Mouse (Mus musculus) embryonic facial prominence, embryonic 15.5 days (tissue): Measurements from ENCODE around the gene Tfap4. TPM values are rescaled to one million over a fixed set of nuclear protein-coding genes. Genes with fewer than 3 reads are reported as not detected.
"Not testable (repeated sequence)": the region's sequence is repeated elsewhere in the genome, so short reads cannot be mapped to it uniquely, and the experiment has no call there.

ENCODE experiments used
- ATAC-seq: fragments of 200-750 bp; cut with Nextera tagmentation; 2 replicates; pipeline ENCODE4 v1.8.0; 2017; ENCODE audit warnings: low read depth, moderate TSS enrichment; ENCODE audit not compliant: insufficient number of reproducible peaks, low FRiP score, low TSS enrichment
- H3K27ac ChIP-seq: fragments of 300-500 bp; sonication (generic); replicated peaks from 2 replicates; pipeline ENCODE4 v1.5.1; 2015; ENCODE audit warnings: mild to moderate bottlenecking, inconsistent platforms
- H3K27me3 ChIP-seq: fragments of 300-500 bp; sonication (generic); 2 replicates; pipeline ENCODE4 v1.6.1; 2015; ENCODE audit warnings: inconsistent platforms
- H3K36me3 ChIP-seq: fragments of 300-500 bp; sonication (generic); 2 replicates; pipeline ENCODE4 v1.6.1; 2015; ENCODE audit warnings: mild to moderate bottlenecking, inconsistent platforms
- H3K4me1 ChIP-seq: fragments of 300-500 bp; sonication (generic); 2 replicates; pipeline ENCODE4 v1.6.1; 2015; ENCODE audit warnings: inconsistent platforms
- H3K4me2 ChIP-seq: fragments of 300-500 bp; sonication (generic); replicated peaks from 2 replicates; pipeline ENCODE4 v1.6.1; 2015; ENCODE audit warnings: mild to moderate bottlenecking, inconsistent platforms
- H3K4me3 ChIP-seq: fragments of 300-500 bp; sonication (generic); replicated peaks from 2 replicates; pipeline ENCODE4 v1.5.1; 2015; ENCODE audit warnings: mild to moderate bottlenecking, inconsistent platforms
- H3K9ac ChIP-seq: fragments of 300-500 bp; sonication (generic); 2 replicates; pipeline ENCODE4 v1.6.1; 2015; ENCODE audit warnings: inconsistent platforms
- H3K9me3 ChIP-seq: fragments of 300-500 bp; sonication (generic); replicated peaks from 2 replicates; pipeline ENCODE4 v1.6.1; 2016; ENCODE audit warnings: inconsistent platforms
- WGBS: fragments of 180-500 bp; shearing (Covaris S2); methylation state at CpG from one replicate; pipeline ENCODE4 v1.1.7; 2015; 5-methylcytosine and 5-hydroxymethylcytosine counted together
- polyA plus RNA-seq: library from polyadenylated mRNA; unstranded; fragments of >200 nt; fragmentation: Nextera tagmentation; extraction: Ambion mirVana; gene quantifications from 2 replicates; pipeline ENCODE4 v1.2.1, GENCODE M21; 2015

Tfap4 gene
- polyA plus RNA-seq, 1 experiment from 2014 or later, result 23.6 TPM

GRCm38 (mm10) chr16:4590236-4590635 is 30.6 kb upstream of the Tfap4 start:
- Histone ChIP-seq H3K36me3 (peaks cover 4% of the 10 kb centered on the region; the same call in 1 of the 2 replicates), H3K27ac (no peak overlapping the region), H3K4me2 (no peak overlapping the region), H3K27me3 (no peaks in the 10 kb centered on the region), H3K4me1 (peaks cover 36% of the 10 kb centered on the region), H3K9me3 (no peaks in the 10 kb centered on the region), H3K4me3 (no peak overlapping the region), H3K9ac (no peak overlapping the region)
- ATAC-seq, result no peak
- WGBS, result 96% methylated on average over 9 of the region's 9 CpGs

GRCm38 (mm10) chr16:4587516-4588210 is 28.0 kb upstream of the Tfap4 start:
- Histone ChIP-seq H3K4me2 (no peak overlapping the region), H3K27ac (peak overlapping the region; percentile 93), H3K27me3 (no peaks in the 10 kb centered on the region), H3K9me3 (no peaks in the 10 kb centered on the region), H3K4me1 (peaks cover 26% of the 10 kb centered on the region), H3K36me3 (peaks cover 4% of the 10 kb centered on the region; the same call in 1 of the 2 replicates), H3K4me3 (0 out of 2 replicates have a peak overlapping the region, but pooled peaks have one; percentile 54), H3K9ac (peak overlapping the region; percentile 35; the same call in 1 of the 2 replicates)
- ATAC-seq, result no peak
- WGBS, result 50% methylated on average over 5 of the region's 5 CpGs

DNA sequence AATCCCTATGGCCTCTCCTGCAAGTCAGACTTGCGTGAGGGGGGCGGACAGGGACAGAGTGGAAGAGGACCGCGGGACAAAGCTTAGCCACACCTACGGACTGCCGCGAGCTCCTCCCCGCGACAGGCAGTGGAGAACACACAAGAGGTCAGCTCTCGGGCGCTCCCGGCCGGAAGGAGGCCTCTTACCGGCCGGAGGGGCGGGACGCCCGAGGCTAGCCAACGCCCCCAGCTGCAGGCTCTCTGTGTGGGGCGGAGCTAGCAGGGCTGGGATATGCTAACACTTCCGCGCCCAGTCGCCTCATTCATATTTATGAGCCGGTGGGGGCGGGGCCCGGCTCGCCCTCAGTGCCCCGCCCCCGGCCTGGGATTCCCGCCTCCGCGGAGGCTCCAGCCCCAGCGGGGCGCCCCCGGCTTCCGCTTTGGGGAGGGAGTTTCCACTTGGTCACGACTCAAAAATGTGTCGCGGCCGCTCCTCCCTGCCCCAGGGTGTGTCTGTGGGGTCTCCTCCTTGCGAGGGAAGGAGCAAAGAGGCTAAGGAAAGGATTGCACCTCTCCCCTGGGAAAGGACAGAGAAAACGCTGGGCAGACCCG is 27.0 kb upstream of the Tfap4 start:
- H3K4me3 ChIP-seq, result peak overlapping the region; percentile 54
- H3K27ac ChIP-seq, result peak overlapping the region; percentile 93
- ATAC-seq, result peak; percentile 97
- H3K9me3 ChIP-seq, result no peaks in the 10 kb centered on the region
- H3K9ac ChIP-seq, result peak overlapping the region; percentile 35
- WGBS, result under 1% methylated on average over 43 of the region's 43 CpGs
- no peaks in the 10 kb centered on the region for H3K27me3 ChIP-seq
- H3K36me3 ChIP-seq, result peaks cover 4% of the 10 kb centered on the region; the same call in 1 of the 2 replicates
- peak overlapping the region; percentile 65 for H3K4me2 ChIP-seq
- H3K4me1 ChIP-seq, result peaks cover 21% of the 10 kb centered on the region

- peaks cover 21% of the 10 kb centered on the region for H3K4me1 ChIP-seq
- no peaks in the 10 kb centered on the region for H3K9me3 ChIP-seq
- H3K4me2 ChIP-seq, result peak overlapping the region; percentile 65
- ATAC-seq, result no peak
- H3K9ac ChIP-seq, result peak overlapping the region; percentile 28; the same call in 1 of the 2 replicates
- H3K27me3 ChIP-seq, result no peaks in the 10 kb centered on the region
- H3K4me3 ChIP-seq, result peak overlapping the region; percentile 54
- 8% methylated on average over 14 of the region's 14 CpGs for WGBS
- H3K27ac ChIP-seq, result peak overlapping the region; percentile 93
- peaks cover 4% of the 10 kb centered on the region; the same call in 1 of the 2 replicates for H3K36me3 ChIP-seq
Measured at GRCm38 (mm10) chr16:4585642-4586530, 26.2 kb upstream of the Tfap4 start.

DNA sequence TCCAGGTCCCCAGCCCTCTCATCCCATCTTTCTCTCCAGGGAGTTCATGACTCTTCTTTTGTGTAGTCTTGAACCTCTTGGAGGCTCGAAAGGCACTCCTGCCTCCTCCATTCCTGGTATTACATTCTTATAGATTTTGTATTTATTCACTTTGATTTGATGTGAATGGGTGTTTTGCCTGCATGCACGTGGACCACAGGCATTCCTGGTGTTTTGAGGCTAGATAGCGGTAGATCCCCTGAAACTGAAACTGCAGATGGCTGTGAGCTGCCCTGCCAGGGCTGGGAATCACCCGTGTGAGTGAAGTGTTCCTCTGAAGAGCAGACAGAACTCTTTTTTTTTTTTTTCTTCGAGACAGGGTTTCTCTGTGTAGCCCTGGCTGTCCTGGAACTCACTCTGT is 24.8 kb upstream of the Tfap4 start:
- H3K4me1 ChIP-seq, result peaks cover 21% of the 10 kb centered on the region
- no peak for ATAC-seq
- H3K9ac ChIP-seq, result no peak overlapping the region
- no peaks in the 10 kb centered on the region for H3K9me3 ChIP-seq
- WGBS, result 67% methylated on average over 5 of the region's 5 CpGs
- no peak overlapping the region for H3K27ac ChIP-seq
- H3K4me3 ChIP-seq, result no peak overlapping the region
- H3K36me3 ChIP-seq, result no peaks in the 10 kb centered on the region
- no peak overlapping the region for H3K4me2 ChIP-seq
- no peaks in the 10 kb centered on the region for H3K27me3 ChIP-seq

DNA sequence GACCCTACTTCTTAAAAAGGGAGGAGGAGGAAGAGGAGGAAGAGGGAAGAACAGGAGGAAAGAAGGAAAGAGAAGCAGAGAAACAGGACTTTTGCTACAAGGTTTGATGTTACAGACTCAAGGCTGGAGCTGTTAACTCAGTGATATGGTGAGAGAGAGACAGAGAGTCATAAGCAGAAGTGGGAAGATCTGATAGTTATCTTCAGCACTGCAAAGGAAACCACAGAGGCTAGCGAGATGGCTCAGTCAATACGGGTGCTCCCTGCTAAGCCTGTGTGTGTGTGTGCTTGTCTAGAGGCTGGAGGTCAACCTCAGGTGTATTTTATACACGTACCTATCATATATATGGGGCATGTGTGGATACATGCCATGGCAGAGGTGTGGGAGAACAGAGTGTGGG is 24.2 kb upstream of the Tfap4 start:
- no peak for ATAC-seq
- Histone ChIP-seq H3K36me3 (no peaks in the 10 kb centered on the region), H3K4me1 (peaks cover 21% of the 10 kb centered on the region), H3K4me2 (no peak overlapping the region), H3K9ac (no peak overlapping the region), H3K4me3 (no peak overlapping the region), H3K27ac (no peak overlapping the region), H3K9me3 (no peaks in the 10 kb centered on the region), H3K27me3 (no peaks in the 10 kb centered on the region)
- WGBS, result 70% methylated on average over 3 of the region's 3 CpGs

- H3K4me2 ChIP-seq, H3K4me1 ChIP-seq, H3K9me3 ChIP-seq, H3K9ac ChIP-seq, ATAC-seq, H3K27ac ChIP-seq, H3K27me3 ChIP-seq, H3K36me3 ChIP-seq, H3K4me3 ChIP-seq: not testable (repeated sequence)
- 74% methylated on average over 4 of the region's 4 CpGs for WGBS
Measured at GRCm38 (mm10) chr16:4581179-4581578, 21.5 kb upstream of the Tfap4 start.

GRCm38 (mm10) chr16:4578630-4579029 is 19.0 kb upstream of the Tfap4 start:
- Histone ChIP-seq H3K36me3 (no peaks in the 10 kb centered on the region), H3K27me3 (no peaks in the 10 kb centered on the region), H3K27ac (no peak overlapping the region), H3K4me2 (no peak overlapping the region), H3K4me1 (peaks cover 5% of the 10 kb centered on the region; the same call in 1 of the 2 replicates), H3K9ac (no peak overlapping the region), H3K4me3 (no peak overlapping the region), H3K9me3 (no peaks in the 10 kb centered on the region)
- no peak for ATAC-seq
- 58% methylated on average over 7 of the region's 7 CpGs for whole genome bisulfite sequencing

DNA sequence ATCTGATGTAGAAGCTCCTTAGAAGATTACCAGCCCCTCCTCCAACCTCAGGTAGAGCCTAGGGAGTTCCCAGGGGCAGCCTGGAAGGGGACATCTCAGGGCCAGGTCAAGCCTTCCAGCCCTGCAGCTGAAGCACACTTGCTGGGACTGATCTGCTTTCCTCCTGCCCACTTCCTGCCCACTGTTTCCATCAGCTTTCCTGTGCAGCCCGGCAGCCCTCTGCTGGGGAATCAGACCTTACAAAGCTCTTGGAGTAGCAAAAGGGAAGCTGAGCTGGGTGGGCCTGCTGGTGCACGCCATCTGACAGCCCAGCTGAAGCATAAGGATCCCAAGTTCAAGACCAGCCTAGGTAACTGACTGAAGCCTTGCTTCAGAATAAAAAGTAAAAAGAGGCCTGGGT is 17.2 kb upstream of the Tfap4 start:
- ATAC-seq, result no peak
- H3K4me1 ChIP-seq, result peaks cover 5% of the 10 kb centered on the region; the same call in 1 of the 2 replicates
- no peaks in the 10 kb centered on the region for H3K9me3 ChIP-seq
- H3K4me3 ChIP-seq, result no peak overlapping the region
- no peak overlapping the region for H3K9ac ChIP-seq
- H3K27ac ChIP-seq, result no peak overlapping the region
- H3K36me3 ChIP-seq, result no peaks in the 10 kb centered on the region
- no peaks in the 10 kb centered on the region for H3K27me3 ChIP-seq
- no peak overlapping the region for H3K4me2 ChIP-seq
- 34% methylated on average over 2 of the region's 2 CpGs for WGBS

DNA sequence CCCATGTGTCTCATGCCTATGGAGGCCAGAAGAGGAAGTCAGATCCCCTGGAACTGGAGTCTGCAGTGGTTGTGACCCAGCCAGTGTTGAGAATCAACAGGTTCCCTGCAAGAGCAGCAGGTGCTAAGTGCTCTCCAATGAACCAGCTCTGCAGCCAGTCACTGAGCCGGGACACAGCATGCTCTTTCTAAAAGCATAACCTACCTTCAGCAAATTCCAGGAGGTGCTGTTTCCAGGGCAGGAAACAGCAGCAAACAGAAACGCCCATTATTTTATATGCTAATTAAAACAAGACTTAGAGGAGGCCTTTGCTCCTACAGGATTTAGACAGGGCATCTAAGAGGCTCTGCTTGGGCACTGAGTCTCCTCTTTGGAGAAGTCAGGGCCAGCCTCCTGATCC is 16.4 kb upstream of the Tfap4 start:
- no peak for ATAC-seq
- H3K27ac ChIP-seq, result no peak overlapping the region
- H3K27me3 ChIP-seq, result no peaks in the 10 kb centered on the region
- WGBS, result 18% methylated on average over 2 of the region's 2 CpGs
- peaks cover 7% of the 10 kb centered on the region; the same call in 1 of the 2 replicates for H3K4me1 ChIP-seq
- H3K9me3 ChIP-seq, result no peaks in the 10 kb centered on the region
- H3K4me3 ChIP-seq, result no peak overlapping the region
- no peaks in the 10 kb centered on the region for H3K36me3 ChIP-seq
- no peak overlapping the region for H3K4me2 ChIP-seq
- no peak overlapping the region for H3K9ac ChIP-seq

GRCm38 (mm10) chr16:4570737-4571136 is 11.1 kb upstream of the Tfap4 start:
- WGBS, result 39% methylated on average over 4 of the region's 4 CpGs
- peak; percentile 53; the same call in 1 of the 2 replicates for ATAC-seq

More at GRCm38 (mm10) chr16:4570737-4571136, 11.1 kb upstream of the Tfap4 start:
- no peaks in the 10 kb centered on the region for H3K36me3 ChIP-seq
- no peak overlapping the region for H3K4me2 ChIP-seq
- H3K27me3 ChIP-seq, result no peaks in the 10 kb centered on the region
- peaks cover 8% of the 10 kb centered on the region; the same call in 1 of the 2 replicates for H3K4me1 ChIP-seq
- no peaks in the 10 kb centered on the region for H3K9me3 ChIP-seq
- H3K9ac ChIP-seq, result no peak overlapping the region
- H3K27ac ChIP-seq, result no peak overlapping the region
- no peak overlapping the region for H3K4me3 ChIP-seq
